Mouse (Mus musculus) cerebellum, adult 2 months (tissue): ENCODE measurements around the gene Gm3618. TPM values are rescaled to one million over a fixed set of nuclear protein-coding genes. Genes with fewer than 3 reads are reported as not detected.
"Not testable (repeated sequence)": the region's sequence is repeated elsewhere in the genome, so short reads cannot be mapped to it uniquely, and the experiment has no call there.

Experiments used
- DNase-seq, 2 experiments: peaks; one replicate each; pipeline ENCODE4 v3.0.0; 2021
- H3K27ac ChIP-seq: fragments of 200-500 bp; 2 replicates; pipeline ENCODE4 v1.5.1; 2012; ENCODE audit warnings: low read length, control low read depth, inconsistent platforms; ENCODE audit not compliant: insufficient read depth
- H3K27me3 ChIP-seq: fragments of 200-500 bp; 2 replicates; pipeline ENCODE4 v1.6.1; 2012; ENCODE audit warnings: inconsistent platforms, mild to moderate bottlenecking, low read length, moderate library complexity; ENCODE audit not compliant: control insufficient read depth, insufficient read depth
- H3K4me1 ChIP-seq: fragments of 200-500 bp; 2 replicates; pipeline ENCODE4 v1.6.1; 2011; ENCODE audit warnings: low read length; ENCODE audit not compliant: control insufficient read depth, insufficient read depth
- H3K4me3 ChIP-seq: fragments of 200-500 bp; replicated peaks from 2 replicates; pipeline ENCODE3; 2011; ENCODE audit warnings: mild to moderate bottlenecking, low read depth, low read length, control low read depth; ENCODE audit not compliant: insufficient read depth
- whole genome bisulfite sequencing: fragments of 180-500 bp; shearing (Covaris S2); methylation state at CpG from one replicate; pipeline ENCODE4 v1.1.7; 2018; 5-methylcytosine and 5-hydroxymethylcytosine counted together
- polyA plus RNA-seq: library from polyadenylated mRNA; depleted of rRNA; stranded (reverse); fragments of >200 nt; gene quantifications from 2 replicates; pipeline ENCODE4 v1.2.3, GENCODE M21; 2012; rRNA removed

Gm3618 gene
- polyA plus RNA-seq = not detected in 2 replicates

DNA sequence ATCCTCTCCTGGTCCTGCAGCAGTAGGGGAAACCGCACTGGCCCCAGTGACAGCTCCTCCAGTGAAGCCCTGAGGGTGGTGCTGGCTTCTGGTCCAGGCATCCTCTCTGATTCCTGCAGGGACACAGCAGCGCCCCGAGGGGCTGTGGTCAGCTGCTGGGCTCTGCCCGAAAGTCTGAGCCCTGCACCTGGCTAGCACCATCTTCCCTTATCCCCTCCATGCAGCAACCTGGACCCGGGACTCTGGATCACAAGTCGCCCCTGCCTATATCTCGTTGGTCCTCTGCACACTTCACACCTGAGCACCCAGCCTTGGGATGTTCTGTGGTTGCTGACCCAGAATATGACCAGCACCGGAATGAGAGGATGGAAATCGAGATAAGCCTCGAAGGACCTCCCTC, at the start of gene Gm3618:
Gene Gm3618 (minus strand): TSS at position 101 of the 400 bp plus-strand sequence.
- not testable (repeated sequence) for H3K27ac ChIP-seq, H3K4me1 ChIP-seq, DNase-seq, H3K27me3 ChIP-seq, H3K4me3 ChIP-seq
- WGBS = no CpG with 5 or more reads among the region's 10 CpGs

DNA sequence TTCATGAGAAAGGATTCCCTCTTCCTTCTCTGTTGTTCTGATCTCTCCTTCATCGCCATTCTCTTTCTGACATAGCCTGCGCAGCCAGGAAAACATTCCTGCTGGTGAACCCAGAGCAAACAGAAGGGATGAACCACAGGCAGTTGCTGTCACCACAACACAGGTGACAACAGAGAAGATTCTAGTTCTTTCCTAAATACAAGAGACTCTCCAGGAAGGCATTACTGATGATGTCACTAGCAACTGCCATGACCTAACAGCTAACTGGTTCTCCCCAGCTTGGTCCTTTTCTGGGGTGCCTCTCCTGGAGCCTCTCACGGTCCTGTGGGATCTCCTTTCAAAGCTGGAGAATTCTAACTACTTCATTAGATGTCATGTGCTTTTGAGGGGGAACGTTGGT, 46.7 kb upstream of the Gm3618 start, which contains the start of gene Gm16440:
Gene Gm16440 (minus strand): TSS at position 101 of the 400 bp plus-strand sequence.
- DNase-seq, H3K27me3 ChIP-seq, H3K4me3 ChIP-seq, H3K27ac ChIP-seq, H3K4me1 ChIP-seq: not testable (repeated sequence)
- WGBS = 94% methylated on average over 2 of the region's 4 CpGs

DNA sequence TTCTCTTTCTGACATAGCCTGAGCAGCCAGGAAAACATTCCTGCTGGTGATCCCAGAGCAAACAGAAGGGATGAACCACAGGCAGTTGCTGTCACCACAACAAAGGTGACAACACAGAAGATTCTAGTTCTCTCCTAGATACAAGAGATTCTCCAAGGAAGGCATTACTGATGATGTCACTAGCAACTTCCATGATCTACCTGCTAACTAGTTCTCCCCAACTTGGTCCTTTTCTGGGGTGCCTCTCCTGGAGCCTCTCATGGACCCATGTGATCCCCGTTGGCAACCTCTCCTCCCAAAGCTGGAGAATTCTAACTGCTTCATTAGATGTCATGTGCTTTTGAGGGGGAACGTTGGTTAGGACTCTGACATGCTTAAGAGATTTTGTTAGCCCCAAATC, 38.7 kb downstream of the Gm3618 start, which contains the start of gene Gm21103:
Gene Gm21103 (minus strand): TSS at position 101 of the 400 bp plus-strand sequence.
- H3K27ac ChIP-seq = not testable (repeated sequence)
- WGBS = 71% methylated on average over 2 of the region's 2 CpGs

DNA sequence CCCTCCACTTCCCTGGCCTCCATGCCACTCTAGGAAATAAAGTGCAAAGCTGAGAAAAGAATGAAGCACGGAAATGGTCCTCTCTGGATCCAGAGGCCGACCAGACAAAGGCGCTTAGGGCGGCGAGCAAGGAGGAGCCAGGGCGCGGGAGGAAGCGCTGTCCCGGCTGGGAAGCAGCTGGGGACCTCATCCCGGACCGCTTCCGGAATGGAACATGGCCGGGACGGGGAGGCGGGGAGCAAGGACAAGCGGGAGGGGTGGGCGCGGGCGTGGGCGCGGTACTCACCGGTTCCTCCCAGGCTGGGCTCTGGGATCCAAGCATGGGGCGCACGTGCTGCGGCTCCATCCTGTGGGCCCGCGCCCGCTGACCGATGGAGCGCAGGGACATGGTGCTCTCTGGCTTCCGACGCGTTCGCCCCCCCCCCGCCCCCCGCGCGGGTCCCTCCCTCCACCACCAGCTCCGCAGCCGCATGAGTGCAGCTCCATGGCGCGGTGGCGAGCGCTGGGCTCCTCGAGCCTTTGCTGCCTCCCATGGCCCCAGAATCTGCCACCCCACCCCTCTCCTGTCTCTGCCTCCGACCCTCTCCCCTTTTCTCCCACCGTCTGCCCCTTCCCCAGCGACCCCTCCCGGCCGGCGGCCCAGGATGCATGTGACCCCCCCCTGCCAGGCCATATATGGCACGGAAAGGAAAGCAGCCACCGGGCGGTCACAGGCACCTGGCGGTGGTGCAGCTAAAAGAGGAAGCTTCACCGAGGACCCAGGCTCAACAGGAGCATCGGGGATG, 56.4 kb downstream of the Gm3618 start, which contains the start of gene Gm3411:
Gene Gm3411 (minus strand): TSS at position 320 of the 785 bp plus-strand sequence.
- H3K27me3 ChIP-seq, H3K4me3 ChIP-seq, H3K27ac ChIP-seq, H3K4me1 ChIP-seq: not testable (repeated sequence)
- peak; percentile 7 to 14 for DNase-seq
- WGBS = 3% methylated on average over 55 of the region's 57 CpGs

More for the DNA sequence above, 38.7 kb downstream of the Gm3618 start, which contains the start of gene Gm21103:
- not testable (repeated sequence) for DNase-seq, H3K27me3 ChIP-seq, H3K4me1 ChIP-seq, H3K4me3 ChIP-seq

Other genes with a start within 250 kb of the Gm3618 start
- 0.57 and 1.0 TPM in 2 replicates for gene Gm8206, start 249.7 kb downstream of the Gm3618 start, polyA plus RNA-seq
- 2.1 and 2.7 TPM in 2 replicates for gene Gm3468, start 235.0 kb downstream of the Gm3618 start, polyA plus RNA-seq
- not detected in 2 replicates for gene Gm3476, start 217.9 kb downstream of the Gm3618 start, polyA plus RNA-seq
- gene Gm21560, start 124.4 kb downstream of the Gm3618 start, polyA plus RNA-seq = not detected in 2 replicates
- 0.32 and 0.33 TPM in 2 replicates for gene Gm3411, start 56.4 kb downstream of the Gm3618 start, polyA plus RNA-seq
- not detected in 2 replicates for gene Gm21103, start 38.8 kb downstream of the Gm3618 start, polyA plus RNA-seq
- not detected in 2 replicates for gene Gm16440, start 46.6 kb upstream of the Gm3618 start, polyA plus RNA-seq
- gene Gm3591, start 68.8 kb upstream of the Gm3618 start, polyA plus RNA-seq = 0.17 and 0.52 TPM in 2 replicates
- gene Gm3594, start 100.9 kb upstream of the Gm3618 start, polyA plus RNA-seq = not detected in 2 replicates
- gene Gm8356, start 193.6 kb upstream of the Gm3618 start, polyA plus RNA-seq = not detected in 2 replicates
- 0.25 and 0.47 TPM in 2 replicates for gene Gm3629, start 246.9 kb upstream of the Gm3618 start, polyA plus RNA-seq